Mouse (Mus musculus) hindbrain, embryonic 11.5 days (tissue): Measurements from ENCODE around the gene Sema3b. TPM values are rescaled to one million over a fixed set of nuclear protein-coding genes. Genes with fewer than 3 reads are reported as not detected.
"Not testable (repeated sequence)": the region's sequence is repeated elsewhere in the genome, so short reads cannot be mapped to it uniquely, and the experiment has no call there.

Experiments
- ATAC-seq: fragments of 200-750 bp; cut with Nextera tagmentation; 2 replicates; pipeline ENCODE4 v1.8.0; 2017; ENCODE audit warnings: mild to moderate bottlenecking, moderate TSS enrichment, moderate library complexity; ENCODE audit not compliant: low FRiP score
- DNase-seq: peaks from one replicate; pipeline ENCODE4 v3.0.0-alpha.2; 2015; ENCODE audit warnings: low spot score
- H3K27ac ChIP-seq: fragments of 300-500 bp; sonication (generic); 2 replicates; pipeline ENCODE4 v1.5.1; 2014; ENCODE audit warnings: mild to moderate bottlenecking, low read depth, low read length
- H3K27me3 ChIP-seq: fragments of 300-500 bp; sonication (generic); 2 replicates; pipeline ENCODE4 v1.6.1; 2014; ENCODE audit warnings: mild to moderate bottlenecking, low read length, moderate library complexity, mixed read lengths; ENCODE audit not compliant: control insufficient read depth, insufficient read depth
- H3K36me3 ChIP-seq: fragments of 300-500 bp; sonication (generic); 2 replicates; pipeline ENCODE4 v1.6.1; 2014; ENCODE audit warnings: mild to moderate bottlenecking, low read length, moderate library complexity, mixed read lengths; ENCODE audit not compliant: control insufficient read depth, insufficient read depth
- H3K4me1 ChIP-seq: fragments of 300-500 bp; sonication (generic); replicated peaks from 2 replicates; pipeline ENCODE4 v1.6.1; 2014; ENCODE audit warnings: low read length, mixed read lengths; ENCODE audit not compliant: control insufficient read depth, insufficient read depth
- H3K4me2 ChIP-seq: fragments of 300-500 bp; sonication (generic); replicated peaks from 2 replicates; pipeline ENCODE4 v1.6.1; 2014; ENCODE audit warnings: mild to moderate bottlenecking, low read depth, low read length
- H3K4me3 ChIP-seq: fragments of 300-500 bp; sonication (generic); 2 replicates; pipeline ENCODE4 v1.5.1; 2014; ENCODE audit warnings: low read depth, low read length
- H3K9ac ChIP-seq: fragments of 300-500 bp; sonication (generic); 2 replicates; pipeline ENCODE4 v1.6.1; 2014; ENCODE audit warnings: low read depth, low read length
- H3K9me3 ChIP-seq: fragments of 300-500 bp; sonication (generic); 2 replicates; pipeline ENCODE4 v1.6.1; 2016; ENCODE audit warnings: low read length; ENCODE audit not compliant: control insufficient read depth
- WGBS: fragments of 180-500 bp; shearing (Covaris S2); extraction: QIAGEN DNeasy Blood & Tissue Kit; methylation state at CpG from one replicate; pipeline ENCODE4 v1.1.7; 2014; 5-methylcytosine and 5-hydroxymethylcytosine counted together
- polyA plus RNA-seq: library from polyadenylated mRNA; unstranded; fragments of >200 nt; fragmentation: Nextera tagmentation; extraction: Ambion mirVana; gene quantifications from 2 replicates; pipeline ENCODE4 v1.2.1, GENCODE M21; 2014

Gene Sema3b
- polyA plus RNA-seq, 1 experiment from 2014 or later: 1.4 TPM

DNA sequence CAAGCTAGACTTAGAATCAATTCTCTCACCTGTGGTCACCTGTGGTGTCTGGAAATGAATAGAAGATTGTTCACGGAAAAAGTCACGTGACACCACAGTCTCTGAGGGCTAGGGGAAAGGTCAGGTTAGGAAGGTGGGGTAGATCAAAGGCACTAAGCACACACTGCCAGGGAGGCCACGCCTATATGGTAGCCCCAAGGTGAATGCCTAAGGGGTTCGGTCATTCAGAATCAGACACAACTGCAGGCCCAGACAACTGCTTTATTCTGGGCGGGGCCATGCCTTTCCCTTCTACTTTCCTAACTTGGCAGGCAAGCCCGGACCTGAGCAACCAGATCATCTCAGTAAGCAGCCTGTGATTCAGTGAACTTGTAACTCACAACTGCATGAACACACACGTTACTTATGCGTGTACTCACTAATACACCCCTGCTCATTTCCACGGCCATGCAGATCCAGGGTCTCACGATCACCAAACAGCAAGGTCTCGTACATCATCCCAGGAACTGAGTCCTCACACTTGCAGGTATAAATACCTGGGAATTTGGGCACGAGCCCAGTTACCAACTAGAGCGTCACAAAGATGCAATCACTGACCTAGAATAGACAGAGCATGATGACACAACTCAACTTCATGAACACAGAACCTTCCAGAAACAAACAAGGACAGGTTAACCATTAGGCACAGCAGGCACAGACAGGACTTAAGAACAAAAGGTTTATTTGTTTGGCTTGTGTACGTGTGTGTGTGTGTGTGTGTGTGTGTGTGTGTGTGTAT, 33.3 kb downstream of the Sema3b start:
- Histone ChIP-seq H3K9ac (no peak overlapping the region), H3K27me3 (no peaks in the 10 kb centered on the region), H3K4me2 (no peak overlapping the region), H3K36me3 (peaks cover 25% of the 10 kb centered on the region), H3K4me3 (no peak overlapping the region), H3K27ac (no peak overlapping the region), H3K4me1 (peaks cover 5% of the 10 kb centered on the region), H3K9me3 (no peaks in the 10 kb centered on the region)
- DNase-seq: no peak
- WGBS: 88% methylated on average over 14 of the region's 14 CpGs
- no peak for ATAC-seq

DNA sequence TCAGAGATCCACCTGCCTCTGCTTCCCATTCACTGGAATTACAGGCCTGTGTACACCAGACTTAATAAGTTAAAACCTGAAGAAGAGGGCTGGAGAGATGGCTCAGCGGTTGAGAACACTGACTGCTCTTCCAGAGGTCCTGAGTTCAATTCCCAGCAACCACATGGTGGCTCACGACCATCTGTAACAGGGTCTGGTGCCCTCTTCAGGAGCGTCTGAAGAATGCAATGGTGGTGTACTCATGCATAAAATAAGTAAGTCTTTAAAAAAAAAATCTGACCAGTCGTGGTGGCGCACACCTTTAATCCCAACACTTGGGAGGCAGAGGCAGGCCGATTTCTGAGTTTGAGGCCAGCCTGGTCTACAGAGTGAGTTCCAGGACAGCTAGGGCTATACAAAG, 35.3 kb downstream of the Sema3b start:
- not testable (repeated sequence) for H3K4me2 ChIP-seq, H3K9me3 ChIP-seq, H3K4me3 ChIP-seq, ATAC-seq, DNase-seq, H3K9ac ChIP-seq, H3K27me3 ChIP-seq, H3K27ac ChIP-seq
- peaks cover 11% of the 10 kb centered on the region for H3K4me1 ChIP-seq
- 79% methylated on average over 6 of the region's 6 CpGs for WGBS
- H3K36me3 ChIP-seq: peaks cover 25% of the 10 kb centered on the region

DNA sequence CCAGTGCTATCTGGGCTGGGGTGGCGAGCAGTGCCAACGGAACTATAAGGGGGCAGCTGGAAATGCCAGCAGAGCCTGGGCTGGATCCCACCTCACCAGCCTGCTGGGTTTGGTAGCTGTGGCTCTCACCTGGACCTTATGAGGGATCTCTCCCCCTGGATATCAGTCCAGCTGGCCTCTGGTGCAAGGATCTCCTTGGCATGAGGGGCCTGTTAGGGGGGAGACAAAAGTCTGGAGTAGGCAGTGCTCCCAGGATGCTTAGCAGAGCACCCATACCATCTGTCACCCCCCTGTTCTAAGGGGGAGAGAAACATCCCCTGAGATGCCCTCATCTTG, 36.7 kb downstream of the Sema3b start:
- H3K27ac ChIP-seq: no peak overlapping the region

DNA sequence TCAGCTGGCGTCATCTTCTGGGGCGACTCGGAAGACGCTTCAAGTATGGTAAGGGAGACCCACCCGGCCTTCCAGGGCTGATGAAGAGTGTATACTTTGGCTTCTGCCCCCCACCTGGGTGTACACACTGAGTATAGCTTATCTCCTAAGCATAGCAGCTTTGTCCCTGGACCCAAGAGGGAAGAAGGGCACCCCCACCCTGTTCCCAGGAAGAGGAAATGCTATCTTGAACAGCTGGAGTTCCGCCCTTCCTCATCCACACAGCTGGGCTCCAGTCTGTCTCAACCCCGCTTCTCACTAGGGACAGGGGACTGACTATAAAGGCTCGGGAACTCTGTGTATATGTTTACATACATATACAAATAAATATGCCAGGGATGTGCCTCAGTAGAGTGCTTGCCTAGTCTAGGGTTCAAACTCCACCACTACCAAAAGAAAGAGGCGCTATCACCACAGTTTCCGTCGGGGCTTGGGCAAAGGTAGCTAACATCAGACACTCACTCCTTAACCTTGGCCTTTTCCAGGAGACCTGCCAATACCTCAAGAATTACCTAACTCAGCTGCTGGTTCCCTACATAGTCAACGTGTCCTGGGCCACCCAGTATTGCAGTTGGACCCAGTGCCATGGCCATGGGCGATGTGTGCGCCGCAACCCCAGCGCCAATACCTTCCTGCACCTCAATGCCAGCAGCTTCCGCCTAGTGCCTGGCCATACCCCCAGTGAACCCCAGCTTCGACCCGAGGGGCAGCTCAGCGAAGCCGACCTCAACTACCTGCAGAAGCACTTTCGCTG, 37.3 kb downstream of the Sema3b start:
- Histone ChIP-seq H3K9ac (no peak overlapping the region), H3K27ac (no peak overlapping the region), H3K4me1 (peaks cover 14% of the 10 kb centered on the region), H3K4me2 (0 out of 2 replicates have a peak overlapping the region, but pooled peaks have one; percentile 58), H3K9me3 (no peaks in the 10 kb centered on the region), H3K36me3 (peaks cover 25% of the 10 kb centered on the region), H3K27me3 (no peaks in the 10 kb centered on the region), H3K4me3 (no peak overlapping the region)
- no peak for DNase-seq
- no peak for ATAC-seq
- 94% methylated on average over 22 of the region's 22 CpGs for WGBS

More for the DNA sequence above, 36.7 kb downstream of the Sema3b start:
- Histone ChIP-seq H3K27me3 (no peaks in the 10 kb centered on the region), H3K9ac (no peak overlapping the region), H3K4me2 (no peak overlapping the region), H3K36me3 (peaks cover 25% of the 10 kb centered on the region), H3K4me1 (peaks cover 14% of the 10 kb centered on the region), H3K9me3 (no peaks in the 10 kb centered on the region), H3K4me3 (no peak overlapping the region)
- 100% methylated on average over 2 of the region's 2 CpGs for WGBS
- ATAC-seq: no peak
- DNase-seq: no peak

DNA sequence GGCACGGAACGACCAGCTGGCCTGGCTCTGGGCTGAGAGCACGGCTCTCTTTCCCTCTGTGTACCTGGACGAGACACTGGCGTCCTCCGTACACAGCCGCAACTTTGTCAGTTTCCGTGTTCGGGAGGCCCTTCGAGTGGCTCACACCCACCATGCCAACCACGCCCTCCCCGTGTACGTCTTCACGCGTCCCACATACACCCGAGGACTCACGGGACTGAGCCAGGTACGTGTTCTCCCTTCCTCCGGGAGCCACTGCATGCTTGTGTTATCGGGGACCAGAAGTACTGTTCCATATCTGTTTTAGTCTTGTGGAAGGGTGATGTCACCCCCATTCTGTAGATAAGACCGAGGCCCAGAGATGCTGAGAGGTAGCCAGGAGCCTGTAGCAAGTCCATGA, 38.2 kb downstream of the Sema3b start:
- Histone ChIP-seq H3K4me1 (peaks cover 14% of the 10 kb centered on the region), H3K9me3 (no peaks in the 10 kb centered on the region), H3K4me3 (peak overlapping the region; percentile 91), H3K4me2 (peak overlapping the region; percentile 58), H3K9ac (no peak overlapping the region), H3K36me3 (peaks cover 25% of the 10 kb centered on the region), H3K27ac (no peak overlapping the region), H3K27me3 (no peaks in the 10 kb centered on the region)
- ATAC-seq (no peak), DNase-seq (no peak)
- WGBS: 93% methylated on average over 21 of the region's 21 CpGs

DNA sequence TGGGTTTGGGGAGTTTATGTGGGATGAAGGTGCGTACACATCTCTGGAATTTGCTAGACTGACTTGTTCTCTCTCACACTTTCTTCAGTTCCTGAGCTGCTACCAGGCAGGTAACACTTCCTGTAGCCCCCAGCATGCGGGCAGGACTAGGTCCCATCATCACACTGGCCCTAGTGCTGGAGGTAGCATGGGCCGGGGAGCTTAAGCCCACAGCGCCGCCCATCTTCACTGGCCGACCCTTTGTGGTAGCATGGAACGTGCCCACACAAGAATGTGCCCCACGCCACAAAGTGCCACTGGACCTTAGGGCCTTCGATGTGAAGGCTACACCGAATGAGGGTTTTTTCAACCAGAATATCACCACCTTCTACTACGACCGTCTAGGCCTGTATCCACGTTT, 39.0 kb downstream of the Sema3b start:
- WGBS: 52% methylated on average over 13 of the region's 13 CpGs
- Histone ChIP-seq H3K4me1 (peaks cover 14% of the 10 kb centered on the region), H3K36me3 (peaks cover 28% of the 10 kb centered on the region), H3K4me2 (peak overlapping the region; percentile 58), H3K27ac (0 out of 2 replicates have a peak overlapping the region, but pooled peaks have one; percentile 19), H3K9me3 (no peaks in the 10 kb centered on the region), H3K9ac (peak overlapping the region; percentile 91), H3K27me3 (no peaks in the 10 kb centered on the region), H3K4me3 (peak overlapping the region; percentile 91)
- DNase-seq (no peak), ATAC-seq (no peak)

DNA sequence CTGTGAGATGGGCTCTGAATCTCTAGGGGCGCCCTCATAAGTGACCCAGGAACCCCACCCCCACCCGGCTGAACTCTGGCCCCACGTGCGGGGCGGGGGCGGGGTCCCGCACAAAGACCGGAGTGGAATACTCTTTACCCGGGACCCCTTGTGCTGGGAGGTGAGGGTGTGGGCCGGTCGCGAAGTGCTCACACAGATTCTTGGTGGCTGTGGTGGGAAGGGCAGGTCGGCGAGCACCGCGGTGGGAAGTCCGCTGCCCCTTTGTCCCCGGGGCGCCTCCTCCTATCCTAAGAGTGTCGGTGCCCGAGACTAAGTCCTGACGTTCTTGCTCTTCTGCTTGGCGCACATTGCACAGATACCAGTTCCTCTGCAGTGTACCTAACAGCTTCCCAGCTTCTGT, 39.8 kb downstream of the Sema3b start:
- H3K36me3 ChIP-seq: peaks cover 25% of the 10 kb centered on the region
- H3K9ac ChIP-seq: peak overlapping the region; percentile 91
- peak overlapping the region; percentile 91 for H3K4me3 ChIP-seq
- peaks cover 16% of the 10 kb centered on the region for H3K4me1 ChIP-seq
- H3K4me2 ChIP-seq: peak overlapping the region; percentile 58
- no peak for DNase-seq
- no peaks in the 10 kb centered on the region for H3K27me3 ChIP-seq
- no peaks in the 10 kb centered on the region for H3K9me3 ChIP-seq
- WGBS: 0% methylated on average over 23 of the region's 23 CpGs
- peak; percentile 59 for ATAC-seq
- peak overlapping the region; percentile 75 for H3K27ac ChIP-seq

DNA sequence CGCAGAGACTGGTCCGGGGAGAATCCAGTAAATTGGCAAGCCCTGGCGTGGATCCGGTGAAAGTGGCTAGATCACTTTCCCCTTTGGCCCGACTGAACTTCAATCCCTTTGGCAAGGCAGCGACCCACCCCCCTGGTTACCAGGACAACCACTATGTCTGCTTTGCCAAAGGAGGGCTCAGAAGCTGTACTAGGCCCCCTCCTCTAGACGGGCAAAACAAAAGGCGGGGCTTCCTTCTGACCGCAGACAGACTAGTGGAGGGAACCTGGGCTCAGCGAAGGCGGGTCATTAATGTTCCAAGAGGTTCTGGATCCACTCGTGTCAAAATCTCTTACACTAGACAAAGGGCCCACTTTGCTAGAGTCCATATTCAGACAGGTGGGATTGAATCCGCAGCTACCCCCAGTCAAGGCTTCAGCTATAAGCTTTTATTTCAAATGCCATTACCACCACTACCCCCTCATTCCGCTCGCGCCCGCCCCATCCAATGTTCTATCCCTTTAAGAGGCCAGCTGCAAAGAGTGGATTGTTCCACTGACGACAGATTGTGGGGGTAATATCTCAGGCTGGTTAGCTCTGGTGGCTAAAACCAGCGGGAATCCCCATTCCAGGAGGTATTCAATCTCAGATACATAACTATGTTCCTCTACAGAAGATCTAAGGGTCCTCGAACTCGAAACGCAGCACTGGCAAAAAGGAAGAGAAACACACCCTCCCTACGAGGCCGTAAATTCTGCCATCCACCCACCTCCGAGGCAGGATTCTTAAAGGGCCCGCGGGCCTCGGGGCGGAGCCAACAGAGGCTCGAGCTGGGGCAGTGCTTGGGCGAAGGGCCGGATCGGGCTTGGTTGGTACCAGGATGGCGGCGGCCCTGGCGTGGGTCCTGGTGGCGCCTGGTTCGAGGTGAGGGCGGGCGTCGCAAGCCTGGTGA, 40.4 kb downstream of the Sema3b start:
- H3K4me1 ChIP-seq: peaks cover 21% of the 10 kb centered on the region
- ATAC-seq: peak; percentile 87
- peaks cover 22% of the 10 kb centered on the region for H3K36me3 ChIP-seq
- H3K4me3 ChIP-seq: peak overlapping the region; percentile 91
- peak overlapping the region; percentile 75 for H3K27ac ChIP-seq
- peak; percentile 93 for DNase-seq
- H3K9ac ChIP-seq: peak overlapping the region; percentile 91
- peak overlapping the region; percentile 58 for H3K4me2 ChIP-seq
- under 1% methylated on average over 41 of the region's 41 CpGs for WGBS
- H3K9me3 ChIP-seq: no peaks in the 10 kb centered on the region
- no peaks in the 10 kb centered on the region for H3K27me3 ChIP-seq
